Mouse (Mus musculus): ENCODE data around the gene Trappc1. TPM values are rescaled to one million over a fixed set of nuclear protein-coding genes. Genes with fewer than 3 reads are reported as not detected.

Trappc1 gene
- polyA plus RNA-seq, 1 experiment from 2014 or later, result 171 TPM

DNA sequence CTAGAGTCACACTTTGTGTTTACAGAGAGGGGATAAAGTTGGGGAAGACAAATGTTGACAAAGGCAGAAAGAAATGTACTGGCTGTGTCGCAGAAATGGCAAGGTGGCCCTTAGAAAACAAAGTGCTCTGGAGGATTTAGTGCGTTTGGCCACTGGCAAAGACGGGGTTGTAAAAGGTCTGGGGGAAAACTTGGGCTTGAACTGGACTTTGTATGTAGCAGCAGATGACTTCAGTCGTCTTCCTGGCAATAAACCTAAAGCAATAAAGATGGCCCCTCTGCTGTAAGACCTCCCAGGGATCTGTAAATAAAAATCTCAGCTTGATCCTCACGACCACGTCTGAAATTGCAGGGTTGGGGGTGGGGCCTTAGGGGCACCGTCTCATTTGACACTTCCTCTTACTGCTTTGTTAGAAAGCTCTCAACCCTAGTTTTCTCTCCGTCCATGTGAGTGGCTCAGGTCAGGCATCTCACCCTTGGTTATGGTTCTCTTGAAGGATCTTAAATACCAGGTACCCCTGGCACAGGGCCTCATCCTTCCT, 9.0 kb downstream of the Trappc1 start:
- H3K27ac ChIP-seq, result peak overlapping the region; percentile 73
- no peak for TF ChIP-seq CTCF (IDR thresholded peaks at IDR 0.05; ENCODE audit: low read depth)
- 19% methylated on average over 8 of the region's 8 CpGs for WGBS
- ATAC-seq (replicated peaks; ENCODE audit: low FRiP score, low read depth), result 0 out of 2 replicates have a peak, but pooled peaks have one; percentile 3
- no peaks in the 10 kb centered on the region for H3K27me3 ChIP-seq (ENCODE audit: insufficient read depth, low read length)
- peak overlapping the region; percentile 57; the same call in 1 of the 2 replicates for H3K9ac ChIP-seq (ENCODE audit: low read depth, low read length)
- peak; percentile 84 for DNase-seq (ENCODE audit: low spot score)
- H3K9me3 ChIP-seq (replicated peaks; ENCODE audit: low read length), result no peaks in the 10 kb centered on the region
- peak overlapping the region; percentile 68 for H3K4me2 ChIP-seq (ENCODE audit: low read length)
- no peak overlapping the region; the same call in 1 of the 2 replicates for H3K4me3 ChIP-seq (replicated peaks; ENCODE audit: low read depth, low read length)
- H3K36me3 ChIP-seq (ENCODE audit: insufficient read depth, low read length), result no peaks in the 10 kb centered on the region
- peaks cover 18% of the 10 kb centered on the region; the same call in 1 of the 2 replicates for H3K4me1 ChIP-seq (replicated peaks; ENCODE audit: insufficient read depth, low read length)

DNA sequence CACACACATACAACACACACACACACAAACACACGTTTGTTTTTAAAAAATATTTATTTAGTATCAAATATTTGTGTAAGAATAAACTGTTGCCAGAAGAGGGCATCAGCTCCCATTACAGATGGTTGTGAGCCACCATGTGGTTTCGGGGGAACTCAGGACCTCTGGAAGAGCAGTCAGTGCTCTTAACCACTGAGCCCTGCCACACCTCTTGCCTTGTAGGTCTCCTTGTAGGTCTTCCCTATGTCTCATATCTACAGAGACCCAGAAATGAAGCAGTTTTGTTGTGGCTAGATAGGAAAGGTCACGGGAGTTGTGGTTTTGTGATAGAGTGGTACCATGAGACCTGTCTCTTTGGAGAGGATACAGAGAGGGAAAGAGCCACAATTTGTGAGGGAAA, 10.1 kb downstream of the Trappc1 start:
- H3K36me3 ChIP-seq (ENCODE audit: insufficient read depth, low read length), result no peaks in the 10 kb centered on the region
- H3K4me1 ChIP-seq (replicated peaks; ENCODE audit: insufficient read depth, low read length), result peaks cover 18% of the 10 kb centered on the region; the same call in 1 of the 2 replicates
- no peak overlapping the region for H3K4me2 ChIP-seq (ENCODE audit: low read length)
- no peak overlapping the region for H3K9ac ChIP-seq (ENCODE audit: low read depth, low read length)
- H3K27ac ChIP-seq, result no peak overlapping the region
- DNase-seq (ENCODE audit: low spot score) (peak; percentile 28), ATAC-seq (replicated peaks; ENCODE audit: low FRiP score, low read depth) (no peak)
- H3K27me3 ChIP-seq (ENCODE audit: insufficient read depth, low read length), result no peaks in the 10 kb centered on the region
- 52% methylated on average over 3 of the region's 3 CpGs for WGBS
- no peak overlapping the region for H3K4me3 ChIP-seq (replicated peaks; ENCODE audit: low read depth, low read length)
- H3K9me3 ChIP-seq (replicated peaks; ENCODE audit: low read length), result no peaks in the 10 kb centered on the region
- TF ChIP-seq CTCF (IDR thresholded peaks at IDR 0.05; ENCODE audit: low read depth), result peak; percentile 58; the same call in 1 of the 2 replicates

DNA sequence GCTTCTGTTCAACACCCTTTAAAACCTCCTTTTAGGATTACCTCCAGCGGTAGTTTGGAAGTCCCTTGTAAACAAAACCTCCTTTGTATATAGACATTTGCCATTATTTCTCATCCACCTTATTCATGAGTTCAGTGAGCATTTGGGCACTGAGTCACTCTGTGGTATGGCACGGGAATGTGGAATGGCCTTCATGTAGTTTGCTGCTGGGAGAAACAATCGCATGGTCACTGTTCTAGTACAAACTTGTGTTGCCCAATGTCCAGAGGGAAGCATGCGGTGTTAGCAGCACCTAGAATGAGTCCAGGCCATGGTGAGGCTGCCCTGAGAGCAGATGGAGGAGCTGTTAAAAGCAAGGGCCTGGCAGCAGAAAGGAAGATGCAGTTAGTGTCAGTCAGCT, 11.0 kb downstream of the Trappc1 start:
- DNase-seq (ENCODE audit: low spot score), result no peak
- TF ChIP-seq CTCF (IDR thresholded peaks at IDR 0.05; ENCODE audit: low read depth), result no peak
- H3K4me1 ChIP-seq (replicated peaks; ENCODE audit: insufficient read depth, low read length), result peaks cover 18% of the 10 kb centered on the region; the same call in 1 of the 2 replicates
- no peak overlapping the region for H3K4me2 ChIP-seq (ENCODE audit: low read length)
- whole genome bisulfite sequencing, result 63% methylated on average over 4 of the region's 4 CpGs
- H3K27me3 ChIP-seq (ENCODE audit: insufficient read depth, low read length), result no peaks in the 10 kb centered on the region
- no peak for ATAC-seq (replicated peaks; ENCODE audit: low FRiP score, low read depth)
- H3K9ac ChIP-seq (ENCODE audit: low read depth, low read length), result no peak overlapping the region
- H3K27ac ChIP-seq, result no peak overlapping the region
- H3K4me3 ChIP-seq (replicated peaks; ENCODE audit: low read depth, low read length), result no peak overlapping the region
- no peaks in the 10 kb centered on the region for H3K36me3 ChIP-seq (ENCODE audit: insufficient read depth, low read length)
- no peaks in the 10 kb centered on the region for H3K9me3 ChIP-seq (replicated peaks; ENCODE audit: low read length)

DNA sequence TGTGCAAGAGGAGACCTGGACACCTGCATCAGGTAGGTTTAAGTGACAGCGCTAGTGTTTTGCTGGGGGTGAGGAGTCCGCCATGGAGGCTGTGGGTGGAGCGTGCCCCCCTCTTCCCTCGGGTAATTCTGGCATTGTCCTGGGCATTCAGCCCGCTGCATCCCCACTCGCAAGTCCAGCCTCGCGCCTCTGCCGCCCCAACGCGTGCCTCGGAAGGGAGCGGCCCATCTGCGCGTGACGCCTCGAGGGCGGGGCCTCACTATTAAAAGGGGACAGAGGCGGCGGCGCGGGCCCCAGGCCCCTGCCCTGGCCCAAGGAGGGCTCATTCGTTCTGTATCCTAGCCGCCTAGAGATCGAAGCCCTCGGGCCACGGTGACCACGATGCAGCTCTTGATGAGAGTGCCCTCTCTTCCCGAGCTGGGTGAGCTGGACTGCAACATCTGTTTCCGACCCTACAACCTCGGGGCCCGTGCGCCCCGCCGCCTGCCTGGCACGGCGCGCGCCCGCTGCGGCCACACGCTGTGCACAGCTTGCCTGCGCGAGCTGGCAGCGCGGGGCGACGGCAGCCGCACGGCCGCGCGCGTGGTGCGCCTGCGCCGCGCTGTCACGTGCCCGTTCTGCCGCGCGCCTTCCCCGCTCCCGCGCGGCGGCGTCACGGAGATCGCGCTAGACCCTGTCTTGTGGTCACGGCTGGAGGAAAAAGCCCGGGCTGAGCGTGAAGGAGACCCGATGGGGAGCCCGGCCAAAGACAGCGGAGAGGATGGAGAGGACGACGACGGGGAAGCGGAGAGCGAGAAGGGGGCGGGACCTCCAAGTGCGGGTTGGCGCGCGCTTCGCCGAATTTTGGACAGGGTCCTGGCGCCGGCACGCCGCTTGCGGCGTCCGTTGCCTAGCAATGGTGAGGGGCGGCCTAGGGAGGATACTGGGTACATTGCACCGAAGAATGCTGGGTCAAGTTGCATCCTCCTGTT, 16.7 kb downstream of the Trappc1 start, which contains the start of gene Rnf227:
Gene Rnf227, plus strand, starts transcription at position 301 of the 971 bp plus-strand sequence.
- ATAC-seq (replicated peaks; ENCODE audit: low FRiP score, low read depth), result peak; percentile 78

DNA sequence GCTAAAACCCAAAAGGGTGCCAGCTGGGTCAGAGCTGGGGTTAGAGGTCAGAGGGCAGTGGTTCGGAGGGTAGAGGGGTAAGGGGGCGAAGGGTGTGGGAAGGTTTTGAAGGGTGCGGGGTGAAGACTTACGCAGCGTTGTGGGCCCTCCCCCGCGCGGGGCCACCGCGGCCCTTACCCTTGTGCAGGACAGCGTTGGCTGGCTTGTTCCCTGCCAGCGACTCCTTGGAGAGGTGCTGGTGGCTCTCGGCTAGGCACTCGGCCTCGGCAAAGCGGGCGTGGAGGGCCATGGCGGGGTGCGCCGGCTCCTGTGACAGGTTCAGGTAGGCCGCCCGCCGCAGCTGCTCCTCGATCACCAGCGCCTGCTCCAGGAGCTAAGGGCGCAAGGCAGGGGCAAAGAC, 22.7 kb downstream of the Trappc1 start:
- H3K36me3 ChIP-seq (ENCODE audit: insufficient read depth, low read length), result peaks cover 74% of the 10 kb centered on the region
- no peak overlapping the region for H3K4me3 ChIP-seq (replicated peaks; ENCODE audit: low read depth, low read length)
- no peaks in the 10 kb centered on the region for H3K27me3 ChIP-seq (ENCODE audit: insufficient read depth, low read length)
- H3K27ac ChIP-seq, result no peak overlapping the region
- H3K9ac ChIP-seq (ENCODE audit: low read depth, low read length), result no peak overlapping the region
- no peaks in the 10 kb centered on the region for H3K9me3 ChIP-seq (replicated peaks; ENCODE audit: low read length)
- no peak overlapping the region for H3K4me2 ChIP-seq (ENCODE audit: low read length)
- no peaks in the 10 kb centered on the region for H3K4me1 ChIP-seq (replicated peaks; ENCODE audit: insufficient read depth, low read length)
- WGBS, result 91% methylated on average over 24 of the region's 26 CpGs
- DNase-seq (ENCODE audit: low spot score) (no peak), ATAC-seq (replicated peaks; ENCODE audit: low FRiP score, low read depth) (no peak)
- TF ChIP-seq CTCF (IDR thresholded peaks at IDR 0.05; ENCODE audit: low read depth), result no peak

More for the DNA sequence above, 16.7 kb downstream of the Trappc1 start, which contains the start of gene Rnf227:
- 2% methylated on average over 92 of the region's 99 CpGs for WGBS
- peaks cover 18% of the 10 kb centered on the region for H3K36me3 ChIP-seq (ENCODE audit: insufficient read depth, low read length)
- peak within 1 kb of the TSS; percentile 48; the same call in 1 of the 2 replicates for H3K27ac ChIP-seq
- H3K4me3 ChIP-seq (replicated peaks; ENCODE audit: low read depth, low read length), result peak within 1 kb of the TSS; percentile 44
- no peaks in the 10 kb centered on the region for H3K9me3 ChIP-seq (replicated peaks; ENCODE audit: low read length)
- peak; percentile 86 for DNase-seq (ENCODE audit: low spot score)
- peak within 1 kb of the TSS; percentile 53 for H3K9ac ChIP-seq (ENCODE audit: low read depth, low read length)
- no peaks in the 10 kb centered on the region for H3K27me3 ChIP-seq (ENCODE audit: insufficient read depth, low read length)
- H3K4me1 ChIP-seq (replicated peaks; ENCODE audit: insufficient read depth, low read length), result 0 out of 2 replicates have a peak, but pooled peaks cover 6% of the 10 kb centered on the region
- H3K4me2 ChIP-seq (ENCODE audit: low read length), result peak within 1 kb of the TSS; percentile 81
- TF ChIP-seq CTCF (IDR thresholded peaks at IDR 0.05; ENCODE audit: low read depth), result no peak

DNA sequence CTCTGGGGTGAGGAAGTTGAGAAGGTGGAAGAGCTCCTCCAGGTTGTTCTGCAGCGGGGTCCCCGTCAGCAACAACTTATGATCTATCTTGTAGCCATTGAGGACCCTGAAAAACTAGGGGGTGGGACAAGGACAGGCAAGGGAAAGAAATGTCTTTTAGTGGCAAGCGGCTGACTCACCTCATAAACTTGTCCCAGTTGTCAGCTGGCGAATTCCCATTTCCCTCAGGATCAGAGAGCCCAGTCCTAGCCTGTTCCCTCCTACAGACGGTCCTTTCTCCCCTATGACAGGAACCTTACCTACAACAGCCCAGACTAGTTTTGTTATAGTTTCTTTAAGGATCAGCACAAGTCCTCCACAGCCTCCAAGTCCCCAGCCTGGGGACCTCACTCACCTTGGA, 32.8 kb downstream of the Trappc1 start:
- Histone ChIP-seq H3K36me3 (ENCODE audit: insufficient read depth, low read length) (peaks cover 92% of the 10 kb centered on the region), H3K9ac (ENCODE audit: low read depth, low read length) (no peak overlapping the region), H3K9me3 (replicated peaks; ENCODE audit: low read length) (no peaks in the 10 kb centered on the region), H3K4me3 (replicated peaks; ENCODE audit: low read depth, low read length) (no peak overlapping the region), H3K4me2 (ENCODE audit: low read length) (no peak overlapping the region), H3K4me1 (replicated peaks; ENCODE audit: insufficient read depth, low read length) (no peaks in the 10 kb centered on the region), H3K27ac (no peak overlapping the region), H3K27me3 (ENCODE audit: insufficient read depth, low read length) (no peaks in the 10 kb centered on the region)
- DNase-seq (ENCODE audit: low spot score), result no peak
- WGBS, result 70% methylated on average over 5 of the region's 5 CpGs
- ATAC-seq (replicated peaks; ENCODE audit: low FRiP score, low read depth), result no peak
- no peak for TF ChIP-seq CTCF (IDR thresholded peaks at IDR 0.05; ENCODE audit: low read depth)

All from kidney, postnatal 0 days (tissue).